Mouse (Mus musculus) megakaryocyte, embryonic 14.5 days (primary cell): ENCODE measurements around the gene Abi1.

Source experiments
- FLI1 ChIP-seq: IDR thresholded peaks from 2 replicates; pipeline ENCODE4 v1.6.1; 2012; ENCODE audit warnings: low read length, inconsistent platforms, mixed read lengths
- GATA1 ChIP-seq: IDR thresholded peaks from 3 replicates; pipeline ENCODE4 v1.6.1; 2012; ENCODE audit warnings: mixed read lengths, low read length, inconsistent platforms, borderline replicate concordance

DNA sequence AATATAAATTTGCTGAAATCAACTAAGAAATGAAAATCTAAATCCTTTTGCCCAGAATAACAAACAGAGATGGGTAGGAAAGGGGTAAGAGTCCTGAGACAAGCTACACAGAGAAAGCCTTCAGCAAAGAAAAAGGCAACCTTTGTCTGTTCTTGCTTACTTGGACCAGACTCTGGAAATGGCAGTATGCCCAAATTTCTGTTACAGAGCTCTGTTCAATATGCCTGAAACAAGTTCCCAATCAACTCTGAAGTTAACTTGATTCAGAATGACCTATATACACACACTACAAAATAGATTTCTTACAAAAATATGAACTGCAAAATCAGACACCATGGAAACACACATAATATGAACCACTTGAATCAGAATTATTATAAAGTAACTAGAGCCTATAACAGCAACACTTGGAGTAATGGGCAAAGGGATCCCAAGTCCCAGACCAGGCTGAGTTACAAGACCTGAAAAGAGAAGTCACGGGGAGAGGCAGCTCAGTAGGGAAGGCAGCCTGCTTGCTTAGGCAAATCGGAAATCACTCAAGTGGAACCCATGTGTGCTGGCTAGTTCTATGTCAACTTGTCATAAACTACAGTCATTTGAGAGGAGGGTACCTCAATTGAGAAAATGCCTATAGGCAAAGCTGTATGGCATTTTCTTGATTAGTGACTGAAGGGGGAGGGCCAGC lies 53.9 kb downstream of the Abi1 start:
- no peak for TF ChIP-seq GATA1
- TF ChIP-seq FLI1: no peak
